Mouse (Mus musculus) urinary bladder, postnatal 25 days (tissue): ENCODE results near the gene Wnt4.
A peak's percentile ranks its signal among the peaks of the same experiment; 100 is the strongest.

ENCODE experiments used
- DNase-seq: peaks from one replicate; pipeline ENCODE4 v3.0.0; 2022; ENCODE audit warnings: low spot score

Wnt4 gene

DNA sequence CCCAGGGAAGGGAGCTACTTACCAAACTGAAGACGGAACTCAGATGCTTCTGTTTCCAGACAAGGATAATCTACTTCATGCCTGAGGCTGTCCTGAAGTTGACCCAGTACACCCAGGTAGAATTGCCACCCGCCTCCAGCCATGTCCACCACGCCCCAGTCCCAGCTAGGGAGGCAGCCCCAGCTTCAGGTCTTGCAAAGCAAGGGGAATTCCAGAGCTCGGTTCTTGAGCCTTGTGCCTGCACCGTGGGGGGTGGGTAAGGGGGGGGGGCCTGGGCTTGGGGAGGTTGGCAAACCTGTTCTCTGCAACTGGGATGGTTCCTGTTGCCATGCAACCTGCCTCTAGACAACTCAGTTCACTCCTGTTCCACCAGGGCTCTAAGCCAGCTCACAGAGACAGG, 2.1 kb downstream of the Wnt4 start:
- DNase-seq, result no peak

DNA sequence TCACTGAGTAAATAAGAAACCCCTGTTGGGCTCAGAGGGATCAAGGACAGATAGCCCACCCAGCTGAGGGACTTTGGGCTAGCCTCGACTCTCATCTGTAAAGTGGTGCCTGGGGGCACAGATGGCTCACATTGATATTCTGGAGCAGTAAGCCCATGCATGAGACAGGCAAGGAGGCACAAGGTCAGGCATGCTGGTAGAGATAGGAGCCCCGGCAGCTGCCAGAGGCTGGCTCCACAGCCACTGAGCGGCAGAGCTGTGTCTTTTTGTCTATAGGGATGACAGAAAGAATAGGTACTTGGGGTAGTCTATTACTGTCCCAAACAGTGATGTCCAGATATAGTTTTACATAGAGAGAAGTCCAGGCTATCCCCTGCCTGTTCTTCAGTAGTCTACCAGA, 4.0 kb downstream of the Wnt4 start:
- no peak for DNase-seq

GRCm38 (mm10) chr4:137282122-137282521, 4.8 kb downstream of the Wnt4 start:
- no peak for DNase-seq

- peak; percentile 52 for DNase-seq
Observed at GRCm38 (mm10) chr4:137282584-137283406, 5.5 kb downstream of the Wnt4 start.

GRCm38 (mm10) chr4:137283407-137283732, 6.1 kb downstream of the Wnt4 start:
- DNase-seq, result no peak

- no peak for DNase-seq
Observed at GRCm38 (mm10) chr4:137285876-137286661, 8.8 kb downstream of the Wnt4 start.

GRCm38 (mm10) chr4:137286662-137286953, 9.3 kb downstream of the Wnt4 start:
- no peak for DNase-seq

DNA sequence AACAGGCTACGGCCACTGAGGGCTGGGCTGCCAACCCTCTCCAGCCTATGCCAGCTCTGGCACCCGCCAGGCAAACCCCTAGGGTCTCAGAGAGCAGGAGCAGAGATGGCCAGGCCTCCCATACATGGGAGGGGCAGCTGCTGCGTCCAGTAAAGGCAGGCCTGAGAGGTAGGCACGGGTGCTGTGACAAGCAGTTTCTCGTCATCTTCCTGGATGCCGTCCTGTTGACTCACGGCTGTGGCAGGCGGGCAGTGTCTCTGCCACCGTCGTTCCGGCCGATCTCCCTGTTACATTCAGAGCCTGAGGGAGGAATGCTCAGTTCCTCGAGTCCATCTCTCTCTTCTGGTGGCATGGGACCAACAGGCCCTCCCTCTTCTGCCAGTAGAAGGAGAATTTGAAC, 9.9 kb downstream of the Wnt4 start:
- DNase-seq, result no peak

GRCm38 (mm10) chr4:137287818-137288217, 10.5 kb downstream of the Wnt4 start:
- peak; percentile 66 for DNase-seq

GRCm38 (mm10) chr4:137289701-137290100, 12.4 kb downstream of the Wnt4 start:
- DNase-seq, result no peak

GRCm38 (mm10) chr4:137290250-137290649, 13.0 kb downstream of the Wnt4 start:
- DNase-seq, result no peak

GRCm38 (mm10) chr4:137292625-137293024, 15.3 kb downstream of the Wnt4 start:
- no peak for DNase-seq

DNA sequence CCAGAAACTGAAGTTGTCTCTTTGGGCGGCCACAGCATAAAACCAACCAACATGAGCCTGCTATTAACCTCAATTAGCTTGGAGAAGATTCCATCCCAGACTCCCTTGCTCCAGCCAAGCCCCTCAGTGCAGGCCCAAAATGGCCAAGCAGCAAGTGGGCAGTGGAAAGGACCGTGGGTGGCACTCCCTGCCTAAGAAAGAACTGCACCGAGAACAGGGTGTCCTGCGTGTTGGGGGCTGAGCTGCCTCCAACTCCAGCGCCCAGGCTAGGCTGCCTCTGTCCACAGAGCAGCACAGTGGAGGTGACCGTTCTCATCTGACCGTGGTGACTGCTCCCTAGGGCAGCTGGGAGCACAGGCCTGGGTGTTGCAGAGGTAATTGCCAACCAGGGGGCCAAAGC, 16.7 kb downstream of the Wnt4 start:
- DNase-seq, result no peak

- no peak for DNase-seq
Observed at GRCm38 (mm10) chr4:137294474-137294873, 17.2 kb downstream of the Wnt4 start.

DNA sequence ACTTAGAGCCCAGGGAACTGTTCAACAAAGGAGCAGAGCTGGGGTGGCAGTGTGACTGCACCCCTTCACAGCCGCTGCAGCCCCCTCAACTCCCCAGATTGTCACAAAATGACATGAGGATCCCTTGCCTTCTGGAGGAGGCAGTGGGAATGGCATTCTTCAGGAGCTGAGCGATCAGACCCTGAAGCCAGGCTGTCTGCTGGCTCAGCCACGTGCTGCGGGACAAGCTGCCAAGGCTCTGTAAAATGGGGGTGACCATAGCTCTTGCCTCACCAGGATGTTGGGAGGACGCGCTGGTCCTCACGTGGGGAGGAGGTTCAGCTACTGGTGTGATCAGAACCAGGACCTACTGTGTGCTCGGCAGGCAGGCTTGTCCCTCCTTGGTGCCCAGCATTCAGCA, 17.7 kb downstream of the Wnt4 start:
- no peak for DNase-seq

GRCm38 (mm10) chr4:137297611-137298010, 20.3 kb downstream of the Wnt4 start:
- DNase-seq, result no peak

DNA sequence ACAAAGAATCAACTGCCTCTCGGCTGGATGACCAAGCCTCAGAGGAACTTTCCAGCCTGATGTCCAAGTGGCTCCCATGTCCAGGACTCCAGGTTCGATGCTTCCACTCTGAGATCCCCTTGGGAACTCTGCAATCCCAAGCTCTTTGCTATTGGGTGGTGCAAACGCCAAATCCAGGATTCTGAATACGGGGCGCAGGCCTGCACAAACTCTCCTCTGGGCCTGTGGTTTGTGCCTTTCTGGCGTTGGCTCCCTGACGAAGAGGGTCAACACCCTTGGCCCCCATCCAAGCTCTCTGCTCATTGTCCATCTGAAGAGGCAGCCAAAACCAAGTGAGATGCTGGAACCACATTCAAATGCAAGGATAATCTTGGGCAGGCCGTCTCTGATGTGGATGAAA, 21.1 kb downstream of the Wnt4 start:
- no peak for DNase-seq

- no peak for DNase-seq
Observed at GRCm38 (mm10) chr4:137300227-137300626, 22.9 kb downstream of the Wnt4 start.

DNA sequence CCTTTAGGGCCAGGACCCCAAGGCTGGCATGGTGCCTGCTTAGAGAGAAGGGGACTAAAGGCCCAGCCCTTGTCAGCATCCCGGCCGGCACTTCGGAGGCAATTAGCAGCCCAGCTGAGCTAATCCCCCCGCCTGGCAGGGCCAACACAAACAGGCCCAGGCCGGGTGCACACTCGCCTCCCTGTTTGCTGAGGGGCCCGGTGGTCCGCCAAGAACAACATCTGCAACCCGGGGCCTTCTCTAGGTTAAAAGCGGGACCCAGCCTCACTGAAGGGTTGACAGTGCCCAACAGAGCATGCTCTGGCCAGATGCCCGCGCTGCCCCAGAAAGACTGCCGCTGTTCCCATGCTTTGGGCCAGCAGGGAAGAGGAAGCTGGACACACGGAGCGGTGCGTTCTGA, 24.3 kb downstream of the Wnt4 start:
- DNase-seq, result no peak

- DNase-seq, result no peak
Observed at GRCm38 (mm10) chr4:137304106-137304505, 26.8 kb downstream of the Wnt4 start.

DNA sequence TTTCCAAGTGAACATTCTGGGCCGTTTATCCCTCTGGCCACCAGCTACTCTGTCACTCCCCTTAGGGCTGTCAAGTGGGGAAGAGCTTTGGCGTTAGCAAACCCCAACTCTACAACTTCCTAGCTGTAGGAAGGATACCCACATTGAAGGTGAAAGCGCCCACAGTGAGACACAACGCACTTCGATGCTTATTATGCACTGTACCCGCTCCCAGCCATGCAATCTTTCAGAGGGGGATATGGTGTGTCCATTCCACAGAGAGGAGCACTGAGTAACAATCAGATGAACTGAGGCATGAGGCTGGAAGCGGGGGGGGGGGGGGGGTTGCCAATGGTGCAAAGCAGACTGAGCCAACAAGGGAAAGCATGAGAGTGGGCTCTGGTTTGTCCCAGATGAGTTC, 27.8 kb downstream of the Wnt4 start:
- DNase-seq, result no peak

DNA sequence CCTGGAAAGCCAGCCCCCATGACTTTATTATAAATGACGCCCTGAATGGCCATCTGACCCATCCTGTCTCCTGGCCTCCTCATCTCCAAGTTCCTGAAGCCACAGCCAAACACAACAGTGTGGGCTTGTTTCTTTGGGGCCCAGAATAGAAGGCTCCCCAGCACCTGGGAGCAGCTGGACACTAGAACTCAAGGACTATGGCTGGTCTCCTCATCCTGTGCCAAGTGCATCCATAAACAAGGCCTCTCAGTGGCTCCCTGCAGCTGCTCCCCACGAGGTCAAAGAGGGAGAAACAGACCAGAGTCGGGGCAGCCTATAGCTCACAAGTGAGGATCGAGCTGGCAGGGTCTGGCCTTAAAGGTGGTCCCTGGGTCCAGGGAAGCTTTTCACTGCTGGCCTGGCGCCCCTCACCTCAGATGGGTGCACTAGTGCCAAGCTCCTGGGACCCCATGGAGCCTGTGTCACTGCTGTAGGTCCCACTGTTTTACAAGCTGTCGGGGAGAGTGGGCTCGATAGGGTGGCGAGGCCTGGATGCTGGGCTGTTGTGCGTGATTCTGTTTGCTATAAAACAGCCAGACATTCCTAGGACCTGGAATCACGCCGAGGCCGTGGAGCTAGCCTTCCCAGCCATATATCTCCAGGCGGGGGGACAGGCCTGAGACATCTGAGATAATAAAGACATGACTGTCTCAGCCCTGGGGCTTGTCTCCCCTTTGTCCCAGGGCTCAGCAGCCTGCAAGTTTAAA, 28.7 kb downstream of the Wnt4 start:
- no peak for DNase-seq

DNA sequence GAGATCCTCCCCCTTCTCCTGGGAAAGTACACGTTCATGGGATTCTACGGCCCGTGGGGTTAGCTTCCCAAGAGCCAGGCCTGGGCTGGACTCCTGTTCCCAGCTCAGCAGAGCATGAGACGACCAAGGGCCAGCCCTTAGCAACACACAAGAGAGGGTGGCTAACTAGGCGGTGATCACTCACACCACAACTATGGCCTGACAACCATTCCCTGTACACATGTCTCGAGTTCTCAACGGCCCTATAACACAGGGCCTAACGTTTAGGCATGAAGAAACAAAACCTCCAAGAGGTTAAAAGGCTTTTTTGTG, 29.2 kb downstream of the Wnt4 start:
- no peak for DNase-seq
